Comparison of ENCODE assay signal across 11 mouse cellular contexts in genomic region chr3:115979000-115979399, GRCm38 (mm10). TPM values are rescaled to one million over a fixed set of nuclear protein-coding genes. Genes with fewer than 3 reads are reported as not detected.
DNase-seq lines count a peak whose midpoint lies in the region; ATAC-seq and TF ChIP-seq lines count a peak whose summit lies in the region.
"Had no signal": no experiment of that assay in that cellular context is flagged by ENCODE, and none has a peak within 500 bp of the region (broad histone marks: within the 10 kb centered on the region; RNA-seq: fewer than 3 reads in every experiment).

No protein-coding gene starts in this region.

- no peaks in the 10 kb centered on the region for H3K4me1 ChIP-seq in hindbrain, embryonic 14.5 days (replicated peaks; ENCODE audit: control insufficient read depth, insufficient read depth, low read length)
- no peaks in the 10 kb centered on the region for H3K4me1 ChIP-seq in hindbrain, embryonic 16.5 days (ENCODE audit: control insufficient read depth, insufficient read depth, low read depth, low read length)
- no peaks in the 10 kb centered on the region for H3K4me1 ChIP-seq in midbrain, embryonic 14.5 days (ENCODE audit: control insufficient read depth, insufficient read depth, low read length)
- no peaks in the 10 kb centered on the region for H3K4me1 ChIP-seq in midbrain, embryonic 13.5 days (replicated peaks)
- no peaks in the 10 kb centered on the region for H3K4me1 ChIP-seq in stomach, postnatal 0 days (replicated peaks; ENCODE audit: control insufficient read depth, insufficient read depth)
- H3K4me1 ChIP-seq: midbrain, embryonic 12.5 days had no signal

- no peak overlapping the region for H3K9ac ChIP-seq in hindbrain, embryonic 14.5 days
- H3K9ac ChIP-seq in hindbrain, embryonic 16.5 days (ENCODE audit: low read depth, low read length), result no peak overlapping the region
- no peak overlapping the region for H3K9ac ChIP-seq in midbrain, embryonic 14.5 days (replicated peaks; ENCODE audit: low read length)
- no peak overlapping the region for H3K9ac ChIP-seq in midbrain, embryonic 13.5 days (replicated peaks)
- H3K9ac ChIP-seq in stomach, postnatal 0 days (ENCODE audit: low read length), result no peak overlapping the region
- H3K9ac ChIP-seq: midbrain, embryonic 12.5 days had no signal

- H3K9me3 ChIP-seq in hindbrain, embryonic 14.5 days (ENCODE audit: control insufficient read depth, low read length), result no peaks in the 10 kb centered on the region
- no peaks in the 10 kb centered on the region for H3K9me3 ChIP-seq in hindbrain, embryonic 16.5 days (ENCODE audit: control insufficient read depth, low read length)
- no peaks in the 10 kb centered on the region for H3K9me3 ChIP-seq in midbrain, embryonic 14.5 days (ENCODE audit: control insufficient read depth, low read length)
- no peaks in the 10 kb centered on the region for H3K9me3 ChIP-seq in midbrain, embryonic 13.5 days
- H3K9me3 ChIP-seq in stomach, postnatal 0 days (ENCODE audit: control insufficient read depth, low read length), result no peaks in the 10 kb centered on the region
- H3K9me3 ChIP-seq: midbrain, embryonic 12.5 days had no signal

- no peak overlapping the region for H3K27ac ChIP-seq in hindbrain, embryonic 14.5 days
- H3K27ac ChIP-seq in hindbrain, embryonic 16.5 days (ENCODE audit: low read depth, low read length), result no peak overlapping the region
- no peak overlapping the region for H3K27ac ChIP-seq in midbrain, embryonic 14.5 days (replicated peaks; ENCODE audit: low read depth, low read length)
- no peak overlapping the region for H3K27ac ChIP-seq in midbrain, embryonic 13.5 days
- no peak overlapping the region for H3K27ac ChIP-seq in stomach, postnatal 0 days (replicated peaks)
- H3K27ac ChIP-seq: midbrain, embryonic 12.5 days had no signal

- H3K36me3 ChIP-seq in hindbrain, embryonic 14.5 days (replicated peaks; ENCODE audit: control insufficient read depth, insufficient read depth), result peaks cover 77% of the 10 kb centered on the region
- H3K36me3 ChIP-seq in hindbrain, embryonic 16.5 days (ENCODE audit: control insufficient read depth, insufficient read depth, low read length), result peaks cover 20% of the 10 kb centered on the region
- peaks cover 70% of the 10 kb centered on the region for H3K36me3 ChIP-seq in midbrain, embryonic 14.5 days (ENCODE audit: control insufficient read depth, insufficient read depth, low read length)
- H3K36me3 ChIP-seq in midbrain, embryonic 13.5 days, result peaks cover 64% of the 10 kb centered on the region
- peaks cover 24% of the 10 kb centered on the region; the same call in 1 of the 2 replicates for H3K36me3 ChIP-seq in stomach, postnatal 0 days (ENCODE audit: control insufficient read depth, insufficient read depth, low read length)

- 35% methylated on average over 1 of the region's 1 CpGs for WGBS in hindbrain, embryonic 14.5 days
- WGBS in hindbrain, embryonic 16.5 days, result 26% methylated on average over 1 of the region's 1 CpGs
- 45% methylated on average over 1 of the region's 1 CpGs for WGBS in midbrain, embryonic 14.5 days
- WGBS in midbrain, embryonic 13.5 days, result 34% methylated on average over 1 of the region's 1 CpGs
- 19% methylated on average over 1 of the region's 1 CpGs for WGBS in stomach, postnatal 0 days

- no peak overlapping the region for H3K4me3 ChIP-seq in hindbrain, embryonic 14.5 days (replicated peaks; ENCODE audit: low read length)
- no peak overlapping the region for H3K4me3 ChIP-seq in hindbrain, embryonic 16.5 days (ENCODE audit: low read length)
- no peak overlapping the region for H3K4me3 ChIP-seq in midbrain, embryonic 14.5 days (replicated peaks; ENCODE audit: low read depth, low read length)
- H3K4me3 ChIP-seq in midbrain, embryonic 13.5 days (replicated peaks), result no peak overlapping the region
- no peak overlapping the region for H3K4me3 ChIP-seq in stomach, postnatal 0 days (ENCODE audit: low read depth, low read length)
- H3K4me3 ChIP-seq: midbrain, embryonic 12.5 days had no signal

- ATAC-seq in hindbrain, embryonic 14.5 days (ENCODE audit: low FRiP score), result no peak
- no peak for ATAC-seq in hindbrain, embryonic 16.5 days
- no peak for ATAC-seq in midbrain, embryonic 14.5 days (ENCODE audit: low FRiP score, low TSS enrichment)
- no peak for ATAC-seq in midbrain, embryonic 13.5 days
- ATAC-seq in stomach, postnatal 0 days (ENCODE audit: low FRiP score, low TSS enrichment), result no peak

- no peak overlapping the region for H3K4me2 ChIP-seq in hindbrain, embryonic 14.5 days (replicated peaks)
- H3K4me2 ChIP-seq in hindbrain, embryonic 16.5 days (ENCODE audit: low read length), result no peak overlapping the region
- H3K4me2 ChIP-seq in midbrain, embryonic 14.5 days (ENCODE audit: low read length), result no peak overlapping the region
- no peak overlapping the region for H3K4me2 ChIP-seq in midbrain, embryonic 13.5 days (replicated peaks)
- no peak overlapping the region for H3K4me2 ChIP-seq in stomach, postnatal 0 days (replicated peaks; ENCODE audit: low read depth)
- H3K4me2 ChIP-seq: midbrain, embryonic 12.5 days had no signal

- H3K27me3 ChIP-seq in hindbrain, embryonic 14.5 days (ENCODE audit: control insufficient read depth, insufficient read depth, low read length), result no peaks in the 10 kb centered on the region
- no peaks in the 10 kb centered on the region for H3K27me3 ChIP-seq in hindbrain, embryonic 16.5 days (replicated peaks; ENCODE audit: control insufficient read depth, insufficient read depth, low read length)
- H3K27me3 ChIP-seq in midbrain, embryonic 14.5 days (ENCODE audit: control insufficient read depth, insufficient read depth, low read length), result no peaks in the 10 kb centered on the region
- no peaks in the 10 kb centered on the region for H3K27me3 ChIP-seq in midbrain, embryonic 13.5 days
- H3K27me3 ChIP-seq in stomach, postnatal 0 days (ENCODE audit: control insufficient read depth, insufficient read depth, low read length), result no peaks in the 10 kb centered on the region
- H3K27me3 ChIP-seq: midbrain, embryonic 12.5 days had no signal

- peak; percentile 82 for DNase-seq in hindbrain, embryonic 14.5 days (ENCODE audit: low spot score)
- peak; percentile 81 for DNase-seq in midbrain, embryonic 14.5 days
- DNase-seq in brain, embryonic 18.5 days (ENCODE audit: low read depth, low spot score), result peak; percentile 10
- no peak for DNase-seq in stomach, postnatal 0 days (ENCODE audit: low spot score)
- no peak for DNase-seq in ovary, adult 18-20 months (ENCODE audit: low spot score)
- DNase-seq in frontal cortex, postnatal 14 days (ENCODE audit: low spot score in 2 of 2), result no peak
- DNase-seq: right cerebral cortex, postnatal 4 days; thymus, postnatal 36 days had no signal

- peak; percentile 70 for TF ChIP-seq CTCF in stomach, postnatal 0 days (IDR thresholded peaks at IDR 0.05; ENCODE audit: low read depth)

- no peak for TF ChIP-seq EP300 in stomach, postnatal 0 days (optimal IDR thresholded peaks at IDR 0.05)

RNA-seq across cellular contexts. Expression of gene Slc30a7, which starts 28.2 kb away (rescaled TPM):
- 19.5 and 22.5 TPM in 2 replicates for polyA plus RNA-seq in hindbrain, embryonic 14.5 days (2014; fragmentation: Nextera tagmentation; extraction: Ambion mirVana)
- polyA plus RNA-seq in hindbrain, embryonic 16.5 days (2015; fragmentation: Nextera tagmentation; extraction: Ambion mirVana), result 15.2 and 16.0 TPM in 2 replicates
- 19.6 and 26.8 TPM in 2 replicates for polyA plus RNA-seq in midbrain, embryonic 14.5 days (2014; fragmentation: Nextera tagmentation; extraction: Ambion mirVana)
- 17.0 and 17.6 TPM in 2 replicates for polyA plus RNA-seq in midbrain, embryonic 13.5 days (2015; fragmentation: Nextera tagmentation; extraction: Ambion mirVana)
- polyA plus RNA-seq in stomach, postnatal 0 days (2015; fragmentation: Nextera tagmentation; extraction: Ambion mirVana), result 36.4 and 37.7 TPM in 2 replicates

RNA-seq across cellular contexts. Expression of gene Extl2, which starts 28.3 kb away (rescaled TPM):
- polyA plus RNA-seq in hindbrain, embryonic 14.5 days (2014; fragmentation: Nextera tagmentation; extraction: Ambion mirVana), result 43.7 and 48.0 TPM in 2 replicates
- 38.7 and 43.2 TPM in 2 replicates for polyA plus RNA-seq in hindbrain, embryonic 16.5 days (2015; fragmentation: Nextera tagmentation; extraction: Ambion mirVana)
- polyA plus RNA-seq in midbrain, embryonic 14.5 days (2014; fragmentation: Nextera tagmentation; extraction: Ambion mirVana), result 28.5 and 32.8 TPM in 2 replicates
- polyA plus RNA-seq in midbrain, embryonic 13.5 days (2015; fragmentation: Nextera tagmentation; extraction: Ambion mirVana), result 22.8 and 23.9 TPM in 2 replicates
- 13.5 and 14.1 TPM in 2 replicates for polyA plus RNA-seq in stomach, postnatal 0 days (2015; fragmentation: Nextera tagmentation; extraction: Ambion mirVana)

Comparison
In these comparisons a context has a peak if more than half of its experiments do, and no peak if none do; other contexts are left out.
1. DNase-seq: peak in hindbrain, embryonic 14.5 days (single experiment), midbrain, embryonic 14.5 days (single experiment) and brain, embryonic 18.5 days (single experiment); none in stomach, postnatal 0 days (single experiment), ovary, adult 18-20 months (single experiment) and frontal cortex, postnatal 14 days (0 of 2).